Mouse (Mus musculus): ENCODE results near the gene Ski. TPM values are rescaled to one million over a fixed set of nuclear protein-coding genes. Genes with fewer than 3 reads are reported as not detected.
A peak's percentile ranks its signal among the peaks of the same experiment; 100 is the strongest.

Gene Ski
- polyA plus RNA-seq, 1 experiment from 2014 or later, result 16.9 TPM

DNA sequence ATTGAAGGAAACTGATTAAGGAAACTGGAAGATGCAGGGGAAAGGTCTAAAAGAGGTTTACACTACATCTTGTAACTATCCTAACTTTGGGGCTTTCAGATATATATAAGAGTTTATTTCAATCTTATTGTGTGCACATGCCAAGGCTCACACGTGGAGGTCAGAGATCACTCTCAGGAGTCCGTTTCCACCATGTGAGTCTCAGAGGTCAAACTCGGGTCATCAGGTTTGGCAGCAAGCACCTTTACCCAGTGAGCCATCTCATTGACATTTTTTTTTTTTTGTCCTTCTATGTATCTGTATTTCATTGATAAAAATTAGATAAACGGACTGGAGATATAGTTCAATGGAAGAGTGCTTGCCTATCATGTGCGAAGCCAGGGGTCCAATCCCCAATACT, 6.1 kb upstream of the Ski start:
- H3K9me3 ChIP-seq, result no peaks in the 10 kb centered on the region
- H3K9ac ChIP-seq, result no peak overlapping the region
- H3K36me3 ChIP-seq, result no peaks in the 10 kb centered on the region
- H3K4me2 ChIP-seq, result no peak overlapping the region
- peaks cover 13% of the 10 kb centered on the region for H3K4me1 ChIP-seq
- ATAC-seq (ENCODE audit: borderline replicate concordance, extremely low read depth, low FRiP score, low TSS enrichment), result no peak
- H3K4me3 ChIP-seq, result no peak overlapping the region
- H3K27ac ChIP-seq, result no peak overlapping the region
- H3K27me3 ChIP-seq, result no peaks in the 10 kb centered on the region
- WGBS, result 62% methylated on average over 5 of the region's 5 CpGs

DNA sequence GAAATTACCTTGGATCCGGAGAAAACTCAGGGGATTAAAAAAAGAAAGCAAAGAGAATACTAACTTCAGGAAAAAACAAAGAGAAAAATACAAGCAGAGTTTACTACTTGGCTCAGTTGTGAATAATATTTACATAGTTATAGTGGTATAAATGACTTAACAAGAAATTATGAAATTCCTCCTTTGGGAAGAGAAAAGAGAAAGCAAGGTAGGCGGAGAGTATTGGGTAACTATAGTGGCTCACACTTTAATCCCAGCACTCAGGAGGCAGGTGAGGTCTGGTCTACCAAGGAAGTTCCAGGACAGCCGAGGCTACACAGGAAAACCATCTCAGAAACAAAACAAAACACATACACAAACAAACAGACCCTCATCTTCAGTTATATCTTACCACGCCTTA, 5.6 kb upstream of the Ski start:
- Histone ChIP-seq H3K27me3 (no peaks in the 10 kb centered on the region), H3K36me3 (no peaks in the 10 kb centered on the region), H3K4me2 (no peak overlapping the region), H3K9me3 (no peaks in the 10 kb centered on the region), H3K4me3 (no peak overlapping the region), H3K4me1 (peaks cover 9% of the 10 kb centered on the region), H3K27ac (no peak overlapping the region), H3K9ac (no peak overlapping the region)
- no peak for ATAC-seq (ENCODE audit: borderline replicate concordance, extremely low read depth, low FRiP score, low TSS enrichment)
- 76% methylated on average over 4 of the region's 4 CpGs for WGBS

DNA sequence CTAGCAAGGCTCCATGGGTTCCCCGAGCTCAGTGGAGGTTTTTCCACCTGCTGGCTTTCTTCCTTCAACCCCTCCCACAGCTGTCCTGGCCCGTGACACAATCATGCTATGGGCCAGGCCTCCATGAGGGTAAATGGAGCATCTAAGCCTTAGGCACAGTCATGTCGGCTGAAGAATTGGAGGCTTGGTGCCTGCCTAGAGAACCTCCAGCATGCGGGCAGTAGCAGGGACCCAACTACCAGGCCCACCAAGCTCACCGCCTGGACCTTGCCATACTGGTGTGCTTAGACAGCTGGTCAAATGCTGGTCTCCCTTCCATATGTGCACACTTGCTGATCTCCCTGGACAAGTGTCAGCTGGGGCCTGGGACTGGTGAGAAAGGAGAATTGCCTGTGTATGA, 3.5 kb upstream of the Ski start:
- no peak for ATAC-seq (ENCODE audit: borderline replicate concordance, extremely low read depth, low FRiP score, low TSS enrichment)
- 80% methylated on average over 5 of the region's 5 CpGs for WGBS

DNA sequence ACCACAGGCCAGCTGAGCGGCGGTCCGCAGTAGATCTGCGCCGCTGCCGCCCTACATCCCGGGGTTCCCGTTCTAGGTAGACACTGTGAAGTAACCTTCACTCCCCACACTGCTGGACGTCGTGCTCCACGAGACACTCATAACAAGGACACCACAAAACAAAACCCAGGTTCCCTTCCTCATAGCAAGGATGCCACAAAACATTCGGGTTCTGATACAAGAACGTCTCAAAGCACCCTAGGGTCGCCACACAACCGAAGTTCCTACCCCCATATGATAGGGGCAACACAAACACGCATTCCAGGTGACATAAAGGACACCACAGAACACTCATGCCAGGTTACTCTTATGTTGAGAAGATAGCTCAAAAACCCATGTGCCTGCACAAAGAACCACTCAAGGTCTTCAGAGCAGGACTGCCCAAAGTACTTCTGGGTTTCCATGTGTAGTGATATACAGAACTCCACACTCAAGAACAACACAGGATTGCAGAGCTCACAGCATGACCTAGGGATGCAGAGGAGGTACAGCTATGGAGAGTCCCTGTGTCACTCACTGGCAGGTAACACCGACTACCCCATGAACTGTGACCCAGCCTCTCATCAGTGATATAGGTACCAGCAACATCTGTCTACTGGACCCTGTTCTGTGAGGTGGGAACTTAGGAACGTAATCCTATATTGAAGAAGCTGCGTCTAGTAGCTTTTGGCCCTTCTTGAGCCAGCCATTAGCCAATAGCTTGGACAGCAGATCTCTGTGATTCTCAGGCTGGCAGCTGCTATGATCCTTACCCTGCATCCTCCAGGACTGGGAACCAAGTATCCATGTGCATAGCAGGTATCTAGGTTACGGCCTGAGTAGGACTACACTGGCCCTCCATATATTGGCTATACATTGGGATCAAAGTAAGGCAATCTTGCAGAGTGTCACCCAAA, 1.5 kb upstream of the Ski start:
- Histone ChIP-seq H3K36me3 (no peaks in the 10 kb centered on the region), H3K9ac (peak overlapping the region; percentile 72), H3K4me1 (peaks cover 26% of the 10 kb centered on the region), H3K4me3 (peak overlapping the region; percentile 38), H3K9me3 (no peaks in the 10 kb centered on the region), H3K27me3 (no peaks in the 10 kb centered on the region), H3K27ac (peak overlapping the region; percentile 92), H3K4me2 (peak overlapping the region; percentile 70)
- 30% methylated on average over 20 of the region's 20 CpGs for WGBS
- no peak for ATAC-seq (ENCODE audit: borderline replicate concordance, extremely low read depth, low FRiP score, low TSS enrichment)

More for the DNA sequence above, 3.5 kb upstream of the Ski start:
- Histone ChIP-seq H3K9me3 (no peaks in the 10 kb centered on the region), H3K36me3 (no peaks in the 10 kb centered on the region), H3K27me3 (no peaks in the 10 kb centered on the region), H3K4me2 (no peak overlapping the region), H3K4me3 (no peak overlapping the region), H3K9ac (no peak overlapping the region), H3K4me1 (peaks cover 9% of the 10 kb centered on the region), H3K27ac (no peak overlapping the region)

- H3K36me3 ChIP-seq, result no peaks in the 10 kb centered on the region
Observed at GRCm38 (mm10) chr4:155222841-155223593, 625 bp upstream of the Ski start.

GRCm38 (mm10) chr4:155221599-155222551, 517 bp downstream of the Ski start:
- Histone ChIP-seq H3K4me3 (peak overlapping the region; percentile 91), H3K27me3 (no peaks in the 10 kb centered on the region), H3K4me1 (peaks cover 46% of the 10 kb centered on the region), H3K9ac (peak overlapping the region; percentile 94), H3K36me3 (no peaks in the 10 kb centered on the region), H3K27ac (peak overlapping the region; percentile 85), H3K4me2 (peak overlapping the region; percentile 90), H3K9me3 (no peaks in the 10 kb centered on the region)
- WGBS, result under 1% methylated on average over 86 of the region's 93 CpGs
- ATAC-seq (ENCODE audit: borderline replicate concordance, extremely low read depth, low FRiP score, low TSS enrichment), result no peak

More at GRCm38 (mm10) chr4:155222841-155223593, 625 bp upstream of the Ski start:
- no peaks in the 10 kb centered on the region for H3K9me3 ChIP-seq
- peak overlapping the region; percentile 94 for H3K9ac ChIP-seq
- peak overlapping the region; percentile 90 for H3K4me2 ChIP-seq
- no peaks in the 10 kb centered on the region for H3K27me3 ChIP-seq
- peak; percentile 99 for ATAC-seq (ENCODE audit: borderline replicate concordance, extremely low read depth, low FRiP score, low TSS enrichment)
- H3K27ac ChIP-seq, result peak overlapping the region; percentile 92
- H3K4me3 ChIP-seq, result peak overlapping the region; percentile 91
- WGBS, result under 1% methylated on average over 86 of the region's 116 CpGs
- peaks cover 34% of the 10 kb centered on the region for H3K4me1 ChIP-seq

DNA sequence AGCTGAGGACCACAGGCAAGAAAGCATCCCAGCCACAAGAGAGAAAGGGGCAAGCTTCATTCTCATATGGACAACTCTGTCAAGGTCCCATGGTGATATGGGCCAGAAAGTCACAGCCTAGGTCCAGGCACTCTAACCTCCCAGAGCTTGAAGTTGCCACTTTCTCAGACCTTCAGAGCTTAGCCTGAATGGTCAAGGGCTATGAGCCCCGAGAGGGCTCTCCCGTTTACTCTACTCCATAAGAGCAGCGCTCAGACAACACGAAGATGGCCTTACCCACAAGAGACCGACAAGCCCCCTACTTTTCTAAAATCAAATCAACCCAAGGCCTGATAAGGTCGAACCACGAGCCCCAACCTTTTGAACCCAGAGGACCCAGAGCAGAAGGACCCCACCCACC, 1.3 kb downstream of the Ski start:
- no peaks in the 10 kb centered on the region for H3K9me3 ChIP-seq
- H3K9ac ChIP-seq, result peak overlapping the region; percentile 94
- H3K27ac ChIP-seq, result peak overlapping the region; percentile 85
- H3K4me2 ChIP-seq, result peak overlapping the region; percentile 90
- H3K4me1 ChIP-seq, result peaks cover 53% of the 10 kb centered on the region
- no peaks in the 10 kb centered on the region for H3K36me3 ChIP-seq
- H3K27me3 ChIP-seq, result no peaks in the 10 kb centered on the region
- ATAC-seq (ENCODE audit: borderline replicate concordance, extremely low read depth, low FRiP score, low TSS enrichment), result no peak
- H3K4me3 ChIP-seq, result peak overlapping the region; percentile 91
- WGBS, result under 1% methylated on average over 7 of the region's 7 CpGs

GRCm38 (mm10) chr4:155220213-155221100, 1.9 kb downstream of the Ski start:
- 5% methylated on average over 14 of the region's 14 CpGs for WGBS
- H3K4me2 ChIP-seq, result peak overlapping the region; percentile 90
- peak overlapping the region; percentile 94 for H3K9ac ChIP-seq
- no peaks in the 10 kb centered on the region for H3K36me3 ChIP-seq
- no peak for ATAC-seq (ENCODE audit: borderline replicate concordance, extremely low read depth, low FRiP score, low TSS enrichment)
- peaks cover 60% of the 10 kb centered on the region for H3K4me1 ChIP-seq
- H3K27me3 ChIP-seq, result no peaks in the 10 kb centered on the region
- H3K27ac ChIP-seq, result peak overlapping the region; percentile 85
- peak overlapping the region; percentile 91 for H3K4me3 ChIP-seq
- no peaks in the 10 kb centered on the region for H3K9me3 ChIP-seq

DNA sequence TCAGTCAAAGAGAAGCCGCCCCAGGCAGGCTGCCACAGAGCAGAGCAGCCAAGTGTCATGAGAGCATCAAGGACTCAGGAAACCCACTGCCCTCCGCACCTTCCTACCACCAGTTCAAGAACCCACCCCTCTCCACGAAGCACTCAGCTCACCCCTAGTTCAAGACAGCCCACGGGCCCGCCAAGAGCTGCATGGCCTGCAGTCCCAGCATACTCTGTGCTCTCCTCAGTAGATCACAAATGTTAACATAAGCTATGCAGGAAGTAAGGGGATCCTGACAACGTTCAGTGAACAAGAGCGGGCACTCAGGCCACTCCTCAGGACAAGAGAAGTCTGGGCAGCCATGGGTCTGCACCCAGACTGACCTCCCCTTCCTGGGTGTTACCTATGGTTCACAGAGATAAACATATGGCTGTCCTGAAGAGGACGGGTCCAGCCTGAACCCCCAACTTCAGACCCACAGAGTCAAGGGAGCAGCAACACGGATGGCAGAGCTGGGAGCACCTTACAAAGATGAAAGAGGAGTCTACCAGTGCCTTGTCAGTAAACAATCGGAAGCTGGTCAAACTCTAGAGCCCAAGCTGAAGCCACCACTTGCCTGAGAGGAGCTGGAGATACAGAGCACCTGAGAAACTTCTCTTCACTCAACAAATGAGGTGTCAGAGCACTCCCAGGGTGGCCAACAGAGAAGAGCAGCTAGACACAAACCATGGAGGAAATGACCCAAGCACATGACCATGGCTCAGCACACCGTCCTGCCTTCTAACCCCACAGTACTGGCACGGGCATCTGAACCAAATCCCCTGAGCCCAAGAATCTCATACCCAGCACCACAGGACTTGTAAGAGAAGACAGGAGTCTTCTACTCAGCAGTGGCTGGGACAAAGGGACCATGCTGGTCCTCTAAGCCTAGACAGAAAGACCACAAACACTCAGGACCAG, 2.9 kb downstream of the Ski start:
- H3K4me3 ChIP-seq, result peak overlapping the region; percentile 91
- ATAC-seq (ENCODE audit: borderline replicate concordance, extremely low read depth, low FRiP score, low TSS enrichment), result no peak
- no peaks in the 10 kb centered on the region for H3K9me3 ChIP-seq
- H3K4me2 ChIP-seq, result peak overlapping the region; percentile 90
- peaks cover 69% of the 10 kb centered on the region for H3K4me1 ChIP-seq
- H3K36me3 ChIP-seq, result no peaks in the 10 kb centered on the region
- 32% methylated on average over 12 of the region's 12 CpGs for WGBS
- H3K27ac ChIP-seq, result 0 out of 2 replicates have a peak overlapping the region, but pooled peaks have one; percentile 8
- peak overlapping the region; percentile 30 for H3K9ac ChIP-seq
- H3K27me3 ChIP-seq, result no peaks in the 10 kb centered on the region

Measured in lung, embryonic 15.5 days (tissue).